Mouse (Mus musculus) granulocyte monocyte progenitor cell, adult 5-6 weeks (primary cell): ENCODE data around the gene Vps4b. TPM values are rescaled to one million over a fixed set of nuclear protein-coding genes. Genes with fewer than 3 reads are reported as not detected.
"Not testable (repeated sequence)": the region's sequence is repeated elsewhere in the genome, so short reads cannot be mapped to it uniquely, and the experiment has no call there.

ENCODE experiments used
- ATAC-seq: replicated peaks from 2 replicates; pipeline ENCODE4 v1.8.0; 2016; ENCODE audit warnings: mild to moderate bottlenecking, moderate TSS enrichment, inconsistent platforms; ENCODE audit not compliant: poor library complexity, severe bottlenecking
- total RNA-seq, 2 experiments: library from RNA; stranded (forward) in 1 of 2; stranded (reverse) in 1 of 2; fragments of 200-712, 200-1000 nt in 1 of 2; fragments of >200 nt in 1 of 2; fragmentation: Nextera tagmentation in 1 of 2; gene quantifications; 2 replicates each; pipeline ENCODE4 v1.2.3; 2014 to 2017

Gene Vps4b
- total RNA-seq, 2 experiments from 2014 or later, result 84.5 to 94.1 TPM

GRCm38 (mm10) chr1:106758734-106759571 lies 37.6 kb downstream of the Vps4b start:
- peak; percentile 50 for ATAC-seq

GRCm38 (mm10) chr1:106756633-106757032 lies 39.9 kb downstream of the Vps4b start:
- no peak for ATAC-seq

GRCm38 (mm10) chr1:106752013-106752412 lies 44.5 kb downstream of the Vps4b start:
- ATAC-seq, result peak; percentile 69

GRCm38 (mm10) chr1:106750656-106751055 lies 45.9 kb downstream of the Vps4b start:
- ATAC-seq, result no peak

- peak; percentile 68 for ATAC-seq
Observed at GRCm38 (mm10) chr1:106748555-106749315, 47.8 kb downstream of the Vps4b start.

GRCm38 (mm10) chr1:106742980-106743379 lies 53.5 kb downstream of the Vps4b start:
- no peak for ATAC-seq

- no peak for ATAC-seq
Observed at GRCm38 (mm10) chr1:106740735-106741134, 55.8 kb downstream of the Vps4b start.

GRCm38 (mm10) chr1:106739810-106740209 lies 56.7 kb downstream of the Vps4b start:
- no peak for ATAC-seq

GRCm38 (mm10) chr1:106738092-106738491 lies 58.4 kb downstream of the Vps4b start:
- ATAC-seq, result peak; percentile 66; the same call in 1 of the 2 replicates

- ATAC-seq, result no peak
Observed at GRCm38 (mm10) chr1:106736211-106736610, 60.3 kb downstream of the Vps4b start.

GRCm38 (mm10) chr1:106735586-106735985 lies 60.9 kb downstream of the Vps4b start:
- peak; percentile 79 for ATAC-seq

- no peak for ATAC-seq
Observed at GRCm38 (mm10) chr1:106722061-106722460, 74.5 kb downstream of the Vps4b start.

- ATAC-seq, result not testable (repeated sequence)
Observed at GRCm38 (mm10) chr1:106717736-106718135, 78.8 kb downstream of the Vps4b start.

- ATAC-seq, result no peak
Observed at GRCm38 (mm10) chr1:106717071-106717601, 79.4 kb downstream of the Vps4b start.

- no peak for ATAC-seq
Observed at GRCm38 (mm10) chr1:106716141-106716540, 80.4 kb downstream of the Vps4b start.

- ATAC-seq, result no peak
Observed at GRCm38 (mm10) chr1:106715111-106716083, 81.1 kb downstream of the Vps4b start.

GRCm38 (mm10) chr1:106714530-106714981 lies 82.0 kb downstream of the Vps4b start:
- ATAC-seq, result no peak; the same call in 1 of the 2 replicates
